Mouse (Mus musculus) layer of hippocampus, adult 8-10 months (tissue): ENCODE results near the gene Myom1. TPM values are rescaled to one million over a fixed set of nuclear protein-coding genes. Genes with fewer than 3 reads are reported as not detected.

Source experiments
- DNase-seq, 2 experiments: peaks; one replicate each; pipeline ENCODE4 v3.0.0; 2022; ENCODE audit warnings: low spot score in 2 of 2
- total RNA-seq, 4 experiments: library from RNA; stranded (reverse); gene quantifications; 2 replicates each; pipeline ENCODE4 v1.2.4; 2022

Myom1 gene
- total RNA-seq, 4 experiments from 2014 or later, result 2.3 to 4.2 (median 3.0) TPM

DNA sequence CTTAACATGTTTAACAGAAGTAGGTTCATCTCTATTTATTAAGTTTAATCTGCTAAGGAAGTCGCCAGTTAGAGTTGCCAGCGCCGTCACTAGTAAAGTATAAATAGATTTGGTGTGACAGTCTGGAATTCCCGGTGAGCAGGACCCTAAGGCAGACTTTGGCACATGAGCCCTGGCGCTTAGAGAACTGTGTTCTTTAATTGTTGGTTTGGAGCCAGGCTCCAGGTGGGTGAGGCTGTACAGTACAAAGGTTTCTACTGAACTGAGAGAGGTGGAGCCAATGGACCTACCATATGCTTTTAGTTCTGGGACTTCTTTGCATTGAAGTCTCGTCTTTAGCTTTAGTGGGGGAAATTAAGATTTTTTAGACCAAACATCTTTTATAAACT is 94.8 kb downstream of the Myom1 start:
- no peak for DNase-seq

DNA sequence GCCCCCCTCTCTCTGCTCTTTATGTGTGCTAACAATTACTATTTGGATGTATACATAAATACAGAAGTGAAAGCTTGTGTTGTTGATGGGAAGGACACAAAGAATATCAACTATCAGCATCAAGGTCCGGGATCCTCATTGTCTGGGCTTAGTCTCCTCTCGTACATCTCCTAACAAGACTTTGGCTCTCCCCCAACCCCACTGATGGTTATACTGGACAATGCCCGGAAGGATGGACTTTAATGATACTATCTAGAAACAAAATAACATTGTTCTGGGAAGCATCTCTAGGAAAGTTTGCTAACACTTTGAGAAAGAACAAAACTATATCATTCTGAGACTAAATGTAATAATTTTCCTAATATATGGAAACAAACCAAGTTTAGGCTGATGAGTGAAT is 96.2 kb downstream of the Myom1 start:
- DNase-seq, result no peak

DNA sequence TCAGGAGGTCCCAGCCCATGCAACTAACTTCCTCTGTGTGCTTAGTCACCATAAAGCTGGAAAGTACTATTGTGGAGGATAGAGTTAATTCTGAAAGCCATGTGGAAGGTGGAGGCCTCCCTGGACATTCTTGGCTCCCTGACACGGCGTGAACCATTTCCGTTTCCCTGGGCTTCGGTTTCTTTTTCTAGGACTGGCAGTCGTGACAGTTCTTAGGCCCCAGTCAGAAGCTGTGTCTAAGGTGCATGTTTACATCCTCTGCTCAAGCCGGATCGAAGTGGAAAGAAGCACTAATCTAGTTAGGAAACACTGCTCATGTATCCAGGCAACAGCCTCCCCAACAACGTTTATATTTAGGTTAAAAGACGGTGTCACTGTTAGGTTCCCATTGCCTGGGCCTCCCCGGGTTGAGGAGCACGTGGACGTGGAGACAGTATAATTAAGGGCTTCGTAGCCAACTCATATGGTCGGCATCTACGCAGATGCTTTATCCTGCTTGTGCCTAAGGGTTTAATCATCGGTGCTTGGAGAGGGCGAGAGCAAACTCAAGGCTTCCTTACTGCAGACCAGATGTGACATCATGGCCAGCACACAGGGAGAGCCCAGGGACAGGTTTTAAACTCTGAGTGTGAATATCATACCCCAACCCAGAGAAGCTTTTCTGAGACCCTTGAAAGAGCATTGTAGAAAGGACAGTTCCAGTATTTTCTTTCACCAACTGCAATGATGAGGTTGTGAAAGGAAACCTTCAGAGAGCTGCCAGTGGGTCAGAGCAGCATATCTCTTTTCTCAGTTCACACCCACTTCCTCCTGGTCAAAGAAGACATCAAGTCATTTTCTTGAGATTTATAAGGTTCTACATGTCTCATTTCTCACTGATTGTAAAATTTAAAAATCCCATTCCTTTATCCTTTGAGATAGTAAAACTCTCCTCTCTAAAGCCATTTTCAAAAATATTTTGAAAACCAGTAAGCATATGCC is 100.4 kb downstream of the Myom1 start:
- DNase-seq, result no peak

DNA sequence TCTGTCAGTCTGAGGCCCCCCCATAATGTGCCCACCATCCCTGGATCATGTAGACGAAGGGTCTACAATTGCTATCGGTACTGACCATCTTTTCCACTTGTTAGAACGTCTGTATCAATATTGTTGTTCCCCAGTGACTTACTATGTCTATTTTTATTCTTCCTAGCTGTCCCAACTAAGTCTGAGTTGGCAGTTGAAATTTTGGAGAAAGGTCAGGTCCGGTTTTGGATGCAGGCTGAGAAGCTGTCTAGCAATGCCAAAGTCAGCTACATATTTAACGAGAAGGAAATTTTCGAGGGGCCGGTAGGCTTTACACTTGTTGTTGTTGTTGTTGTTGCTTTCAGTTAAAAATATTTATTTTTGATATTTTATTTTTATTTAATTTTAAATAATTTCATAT is 102.9 kb downstream of the Myom1 start:
- no peak for DNase-seq

DNA sequence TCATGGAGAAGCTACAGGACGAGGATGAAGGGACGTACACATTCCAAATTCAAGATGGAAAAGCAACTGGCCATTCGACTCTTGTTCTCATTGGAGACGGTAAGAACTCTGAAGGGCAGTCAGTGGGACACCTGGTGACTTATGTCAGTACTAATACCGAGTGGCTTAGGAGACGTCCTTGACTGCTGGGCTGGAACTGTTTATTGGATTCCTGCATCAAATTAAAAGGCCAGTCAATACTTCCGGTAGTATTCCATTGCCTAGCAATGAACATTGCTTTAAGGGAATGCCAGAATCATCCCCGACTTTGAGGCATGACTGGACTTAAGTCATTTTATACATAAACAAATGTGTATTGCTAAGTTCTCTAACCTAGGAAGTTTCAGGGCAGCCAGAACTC is 103.8 kb downstream of the Myom1 start:
- no peak for DNase-seq

DNA sequence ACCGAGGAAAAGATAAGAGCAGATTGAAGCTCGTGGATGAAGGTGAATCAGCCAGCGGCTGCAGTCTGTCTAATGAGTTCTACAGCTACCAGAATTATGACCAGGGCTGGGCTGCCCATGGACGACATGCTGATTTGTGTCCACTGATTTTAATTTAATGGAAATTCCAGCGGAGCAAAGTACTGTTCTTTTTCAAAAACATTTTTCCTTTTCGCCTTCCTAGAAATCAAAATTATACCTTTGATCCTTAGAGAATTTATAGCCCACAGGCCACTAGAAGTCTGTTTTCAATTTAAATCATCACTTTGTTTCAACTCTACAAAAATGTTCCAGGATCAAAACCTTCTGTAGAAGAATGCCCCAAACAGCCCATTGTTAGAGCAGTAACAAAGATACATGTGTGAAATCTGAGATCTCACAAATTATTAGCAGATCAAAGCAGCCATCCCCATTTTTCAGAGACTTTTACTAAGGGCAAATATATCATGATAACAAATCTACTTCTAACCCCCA is 108.4 kb downstream of the Myom1 start:
- DNase-seq, result no peak

DNA sequence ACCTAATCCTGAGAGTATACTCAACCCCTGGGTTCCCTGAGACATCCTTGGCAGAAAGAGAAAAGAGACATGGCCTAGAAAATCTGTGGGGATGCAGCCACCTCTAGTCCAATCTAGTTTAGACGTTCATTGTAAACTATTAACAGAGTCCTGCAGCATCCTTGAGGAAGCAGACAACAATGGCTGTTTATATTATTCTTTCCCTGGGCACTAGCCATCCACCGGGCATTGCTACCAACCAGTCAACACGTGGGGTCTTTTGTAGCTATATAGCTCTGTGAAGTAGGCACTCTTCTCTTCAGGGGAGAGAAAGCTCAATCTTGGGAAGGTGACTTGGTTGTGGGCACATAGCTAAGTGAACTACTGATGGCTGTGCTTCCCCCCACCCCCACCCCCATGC is 110.3 kb downstream of the Myom1 start:
- no peak for DNase-seq

DNA sequence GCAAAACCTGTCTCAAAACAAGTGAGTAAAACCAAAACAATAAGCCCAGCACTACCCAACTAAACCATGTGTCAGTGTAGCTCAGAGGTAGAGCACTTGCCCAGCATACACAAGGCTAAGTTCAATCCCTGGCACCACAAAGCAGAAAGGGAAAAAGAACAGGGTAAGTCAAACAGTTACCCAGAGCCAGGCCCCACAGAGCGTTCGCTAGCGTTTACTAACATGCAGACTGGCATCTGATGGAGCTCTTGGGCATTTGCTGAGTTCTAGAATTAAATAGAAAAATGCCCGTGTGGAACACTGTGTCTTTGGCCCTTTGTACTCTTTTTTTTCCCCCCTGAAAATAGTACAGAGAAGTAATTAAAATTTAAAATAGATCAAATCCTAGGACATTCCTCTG is 111.8 kb downstream of the Myom1 start:
- DNase-seq, result no peak

DNA sequence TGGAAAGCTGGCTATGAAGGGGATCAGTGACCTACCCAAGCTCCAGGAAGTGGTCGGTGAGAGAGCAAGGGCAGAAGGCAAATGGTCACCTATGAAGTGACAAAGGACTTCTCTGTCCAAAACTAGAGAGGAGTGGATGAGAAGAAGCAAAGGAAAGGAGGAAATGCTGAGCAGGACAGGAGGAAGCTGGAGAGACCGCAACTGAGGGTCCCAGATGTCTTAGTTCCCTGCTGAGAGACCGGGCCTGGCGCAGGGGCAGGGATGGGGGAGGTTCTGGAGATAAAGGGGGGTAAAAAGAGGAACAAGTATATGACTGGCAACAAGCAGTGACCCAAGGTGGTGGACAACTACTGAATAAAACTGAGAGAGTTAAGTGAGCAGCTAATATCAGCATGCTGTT is 115.5 kb downstream of the Myom1 start:
- DNase-seq, result no peak

DNA sequence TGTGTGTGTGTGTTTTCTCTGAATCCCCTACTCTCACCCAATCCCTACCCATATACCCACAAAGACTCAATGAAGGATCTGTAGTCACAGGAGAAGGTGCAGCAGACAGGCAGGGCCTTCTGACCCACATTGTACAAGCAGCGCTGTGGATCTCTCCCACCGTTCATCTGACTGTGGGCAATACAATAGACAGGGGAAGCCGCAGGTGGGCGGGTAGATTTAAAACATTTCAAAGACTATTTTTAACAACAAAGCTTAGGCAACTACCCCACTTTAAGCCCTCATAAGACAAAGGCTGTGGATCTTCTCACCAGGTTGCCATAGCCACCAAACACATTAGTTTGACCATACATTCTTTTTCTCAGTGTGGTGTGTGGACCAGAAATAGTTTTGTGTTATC is 116.2 kb downstream of the Myom1 start:
- DNase-seq, result no peak

DNA sequence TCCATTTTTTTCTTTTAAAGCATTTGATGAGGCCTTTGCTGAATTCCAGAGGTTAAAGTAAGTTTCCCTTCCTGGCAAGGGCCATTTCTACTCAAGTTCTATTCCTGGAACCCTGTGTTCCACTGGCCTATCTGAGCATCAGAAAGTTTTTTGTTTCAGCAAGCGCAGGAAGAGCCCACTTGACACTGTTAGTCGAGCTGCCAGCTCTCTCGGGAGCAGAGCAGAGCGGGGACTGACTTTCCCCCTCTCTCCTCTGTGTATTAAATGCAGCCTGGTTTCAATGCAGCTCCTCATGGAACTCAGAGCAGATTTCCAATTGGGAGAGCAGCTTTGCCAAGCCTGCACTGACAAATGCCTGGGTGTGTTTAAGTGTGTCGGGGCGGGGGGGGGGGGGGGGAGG is 118.2 kb downstream of the Myom1 start:
- no peak for DNase-seq

DNA sequence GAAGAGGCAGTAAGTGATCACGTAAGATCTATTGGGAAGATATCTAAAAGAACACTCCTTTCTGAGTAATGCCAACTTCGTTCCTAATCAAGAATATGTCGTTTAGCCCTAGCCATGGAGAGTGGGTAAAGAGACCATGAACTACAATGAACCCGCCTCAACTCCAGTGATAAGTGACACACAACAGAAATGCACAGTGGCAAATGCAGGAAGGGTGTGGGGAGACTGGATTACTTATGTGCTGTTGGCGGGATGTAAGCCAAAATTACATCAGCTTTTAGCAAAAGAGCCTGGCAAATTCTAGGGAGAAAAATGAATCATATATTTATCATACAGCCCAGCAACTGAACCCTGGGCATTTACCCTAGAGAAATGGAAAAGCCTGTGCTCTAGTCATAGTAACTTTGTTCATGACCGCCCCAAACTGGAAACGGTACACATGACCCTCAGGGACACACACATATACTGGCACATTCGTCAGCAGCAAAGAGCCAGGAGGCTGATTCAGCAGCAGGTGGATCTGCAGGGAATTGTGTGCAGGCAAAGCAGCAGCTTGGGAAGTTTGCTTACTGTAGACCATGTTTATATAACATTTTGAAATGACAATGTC is 121.7 kb downstream of the Myom1 start:
- DNase-seq, result no peak

DNA sequence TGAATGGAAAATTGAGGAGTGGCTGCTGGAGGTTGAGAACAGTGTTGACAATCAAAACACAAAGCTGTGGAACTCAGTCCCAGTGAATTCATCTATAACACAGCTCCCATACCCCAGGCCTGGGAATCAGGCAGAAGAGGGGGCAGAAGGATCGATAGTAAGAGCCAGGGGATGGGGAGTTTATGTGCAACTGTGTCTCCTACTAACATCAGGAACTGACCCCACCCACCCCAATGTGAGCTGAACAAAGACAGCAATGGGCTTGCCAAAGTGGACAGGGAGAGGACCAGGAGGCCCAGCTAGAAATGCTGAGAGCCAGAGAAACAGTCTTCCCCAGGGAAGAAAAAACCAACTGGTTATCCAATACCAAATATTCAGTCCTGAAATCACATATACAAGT is 122.2 kb downstream of the Myom1 start:
- DNase-seq, result no peak

DNA sequence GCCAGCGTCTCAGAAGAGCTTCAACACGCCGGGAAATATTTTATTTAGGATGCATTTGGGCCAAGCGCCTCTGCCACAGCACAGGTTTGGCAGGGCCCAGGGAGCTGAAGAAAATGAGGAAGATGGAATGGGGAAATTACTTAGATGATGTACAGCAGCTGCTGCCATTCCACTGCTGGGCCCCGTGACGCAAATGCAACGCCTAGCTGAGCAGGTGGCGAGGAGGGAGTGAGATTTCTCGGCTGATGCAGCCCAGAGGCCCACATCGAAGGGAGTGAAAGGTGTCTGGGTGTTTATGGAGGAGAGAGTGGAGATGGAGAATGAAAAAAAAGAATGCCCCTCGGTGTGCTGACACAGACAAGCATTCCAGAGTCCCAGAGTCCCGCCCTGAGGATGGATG is 123.1 kb downstream of the Myom1 start:
- no peak for DNase-seq

DNA sequence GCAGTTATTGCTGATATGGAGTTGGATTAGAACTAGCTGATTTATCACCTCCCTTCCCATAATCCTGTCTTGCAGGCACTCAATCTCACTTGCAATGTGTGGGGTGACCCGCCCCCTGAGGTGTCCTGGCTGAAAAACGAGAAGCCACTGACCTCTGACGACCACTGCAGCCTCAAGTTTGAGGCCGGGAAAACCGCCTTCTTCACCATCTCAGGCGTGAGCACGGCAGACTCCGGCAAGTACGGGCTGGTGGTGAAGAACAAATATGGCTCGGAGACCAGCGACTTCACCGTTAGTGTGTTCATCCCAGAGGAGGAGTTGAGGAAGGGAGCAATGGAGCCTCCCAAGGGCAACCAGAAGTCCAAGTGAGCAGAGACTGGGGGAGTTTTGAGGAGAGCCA is 123.6 kb downstream of the Myom1 start:
- no peak for DNase-seq

DNA sequence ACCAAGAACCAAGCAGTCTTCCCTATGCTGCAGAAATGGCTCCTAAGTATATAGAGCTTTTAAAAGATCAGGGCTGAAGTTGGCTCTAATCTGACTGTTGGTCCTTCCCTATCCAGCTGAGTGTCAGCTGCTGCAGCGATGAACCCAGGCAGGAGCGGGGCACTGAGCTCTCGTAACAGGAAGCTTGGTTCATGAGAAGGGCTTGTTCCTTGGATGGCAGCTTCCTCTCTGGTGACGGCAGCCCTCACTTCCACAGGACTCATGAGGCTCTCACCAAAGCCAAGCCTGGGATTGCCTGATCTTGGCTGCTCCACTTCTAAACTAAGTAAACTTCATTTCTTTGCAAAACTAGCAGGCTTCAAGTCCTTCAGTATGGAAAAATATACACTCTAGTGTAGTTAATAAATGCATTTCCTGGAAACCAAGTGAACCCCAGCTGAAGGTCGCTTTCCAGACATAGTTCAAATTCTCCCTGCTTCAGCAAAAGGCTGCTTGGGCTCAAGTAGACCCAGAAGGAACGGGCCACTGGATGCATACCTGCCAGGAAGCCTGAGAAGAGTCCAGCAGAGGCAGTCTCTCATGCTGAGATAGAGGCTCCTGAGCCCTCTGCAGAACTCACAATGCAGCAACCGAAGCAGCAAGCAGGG is 125.2 kb downstream of the Myom1 start:
- no peak for DNase-seq

DNA sequence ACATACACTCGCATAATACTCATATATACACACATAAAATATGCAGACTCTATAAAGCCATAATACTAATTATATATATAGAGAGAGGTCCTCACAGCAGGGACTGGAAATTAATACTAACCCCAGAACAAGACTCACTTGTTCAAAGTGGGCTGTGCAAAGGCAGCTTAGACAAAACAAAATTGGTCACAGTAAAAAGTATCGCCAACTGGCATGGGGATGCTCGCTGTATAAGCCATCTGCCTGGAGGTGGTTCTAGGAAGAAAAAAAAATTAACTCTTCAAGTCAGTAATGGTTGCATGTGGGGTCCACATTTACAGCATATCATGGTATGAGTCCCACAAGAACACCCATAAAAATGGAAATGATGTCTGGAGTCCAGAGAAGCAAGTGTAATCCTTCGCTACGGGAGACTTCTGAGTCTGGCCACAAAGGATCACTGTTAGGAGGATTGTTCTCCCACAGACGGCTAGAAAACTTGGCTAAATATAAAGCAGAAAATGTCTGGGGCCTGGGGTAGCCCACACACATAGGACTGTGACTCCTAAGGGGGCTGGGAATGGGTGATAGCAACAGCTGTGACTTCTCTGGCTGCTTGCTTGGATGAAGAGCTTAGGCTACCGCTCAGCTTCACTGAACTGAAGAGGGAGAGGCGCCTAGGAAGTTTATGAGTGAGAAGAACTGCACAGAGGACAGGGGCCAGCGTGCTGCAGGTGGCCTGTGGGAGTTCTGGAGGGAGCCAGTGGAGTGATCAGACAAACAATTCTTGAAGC is 127.2 kb downstream of the Myom1 start:
- peak in 1 of 2 experiments; percentile 34 for DNase-seq

DNA sequence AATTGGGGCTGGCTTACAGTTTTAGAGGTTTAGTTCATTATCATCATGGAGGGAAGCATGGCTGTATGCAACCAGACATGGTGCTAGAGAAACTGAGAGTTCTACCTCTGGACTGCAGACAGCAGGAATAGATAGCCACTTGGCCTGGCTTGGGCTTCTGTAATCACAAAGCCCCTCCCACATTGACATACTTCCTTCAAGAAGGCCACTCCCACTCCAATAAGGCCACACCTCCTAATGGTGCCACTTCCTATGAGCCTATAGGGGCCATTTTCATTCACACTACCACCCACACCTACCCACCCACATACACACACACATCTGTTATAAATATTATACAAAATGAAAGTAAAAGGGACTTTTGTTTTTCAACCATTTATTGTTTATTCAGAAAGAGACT is 129.8 kb downstream of the Myom1 start:
- DNase-seq, result no peak

DNA sequence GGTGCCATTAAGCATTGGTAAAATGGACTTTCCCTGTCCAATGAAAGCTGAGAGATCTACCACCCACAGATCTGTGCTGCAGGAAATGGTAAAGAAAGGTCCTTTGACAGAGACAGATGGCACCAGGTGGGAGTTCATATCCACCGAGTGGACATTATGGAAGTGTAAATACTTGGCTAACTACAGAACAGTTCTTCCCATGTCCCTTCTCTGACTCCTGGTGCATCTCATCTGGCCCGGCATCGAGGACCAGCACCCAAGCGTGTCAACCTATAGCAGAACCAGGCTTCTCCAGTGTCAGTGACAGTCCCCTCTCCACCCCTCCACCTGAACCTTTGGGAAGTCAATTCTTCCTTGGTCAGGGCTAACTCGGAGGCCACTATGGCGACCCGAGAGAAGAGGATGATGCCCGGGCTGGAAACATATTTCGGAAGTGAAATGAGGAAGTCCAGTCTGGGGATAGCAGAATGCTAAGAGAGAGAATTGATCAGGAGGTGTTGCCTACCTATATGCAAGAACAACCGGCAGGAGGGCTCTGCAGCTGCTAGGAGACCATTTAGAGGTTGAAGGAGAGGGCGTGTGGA is 130.5 kb downstream of the Myom1 start:
- no peak for DNase-seq

DNA sequence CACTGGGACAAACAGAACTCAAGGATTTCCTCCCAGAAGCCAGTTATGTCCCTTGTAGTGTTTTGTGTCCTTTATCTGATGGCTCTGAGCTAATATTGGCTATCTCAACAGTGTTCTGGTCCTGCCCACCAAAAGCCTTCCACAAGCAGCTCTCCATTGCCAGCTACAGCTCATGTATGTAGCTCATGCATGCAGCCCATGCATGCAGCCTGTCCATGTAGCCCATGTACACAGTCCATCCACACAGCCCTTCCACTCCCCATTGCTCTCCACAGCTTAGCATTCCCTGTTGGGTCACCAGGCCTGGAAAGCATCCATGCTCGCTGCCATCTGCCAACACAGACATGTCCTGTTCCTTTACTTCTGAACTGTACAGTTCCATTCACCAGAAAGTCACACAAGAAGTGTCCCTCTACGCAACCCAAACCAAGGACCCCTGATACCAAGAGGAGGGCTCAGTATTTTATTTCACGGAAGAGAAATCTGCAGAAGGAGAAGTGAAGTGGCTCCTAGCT is 132.1 kb downstream of the Myom1 start:
- DNase-seq, result no peak

DNA sequence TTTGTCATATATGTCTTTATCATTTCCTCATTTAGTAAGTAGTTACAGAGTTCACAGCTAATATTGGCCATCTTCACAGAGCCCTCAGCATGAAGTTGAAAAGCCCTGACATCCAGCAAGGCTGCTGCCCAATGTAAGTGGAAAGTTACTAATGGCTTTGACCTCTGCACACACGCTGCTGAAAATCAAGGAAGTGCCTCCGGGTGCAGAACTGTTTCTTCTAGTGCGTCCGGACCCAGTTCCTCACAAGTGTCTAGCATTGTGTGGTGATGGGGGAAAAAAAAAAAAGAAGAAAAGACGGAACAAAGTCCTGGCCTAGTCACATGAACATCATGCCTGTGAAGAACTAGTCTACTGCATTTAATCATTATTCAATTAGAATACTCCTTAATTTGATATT is 132.7 kb downstream of the Myom1 start:
- no peak for DNase-seq
